Mouse (Mus musculus) gastrocnemius, postnatal 36 days (tissue): ENCODE measurements at regions not wholly inside any gene's neighbourhood (a gene's known extent, or its start where the extent isn't known, plus 50 kb on each side); places are given as distances from the start of the nearest gene placed in this dataset.
"Not testable (repeated sequence)": the region's sequence is repeated elsewhere in the genome, so short reads cannot be mapped to it uniquely, and the experiment has no call there.

Experiments
- DNase-seq, 2 experiments: peaks; one replicate each; pipeline ENCODE4 v3.0.0; 2022
- intact Hi-C: fragments of 180-260 bp; cut with DNase I; formaldehyde crosslinking; loops from one replicate; pipeline ENCODE4 v1.15.1; 2025

GRCm38 (mm10) chr17:69786985-69787384, 181.9 kb upstream of the Dlgap1 start:
- intact Hi-C loops = no loop called here

DNA sequence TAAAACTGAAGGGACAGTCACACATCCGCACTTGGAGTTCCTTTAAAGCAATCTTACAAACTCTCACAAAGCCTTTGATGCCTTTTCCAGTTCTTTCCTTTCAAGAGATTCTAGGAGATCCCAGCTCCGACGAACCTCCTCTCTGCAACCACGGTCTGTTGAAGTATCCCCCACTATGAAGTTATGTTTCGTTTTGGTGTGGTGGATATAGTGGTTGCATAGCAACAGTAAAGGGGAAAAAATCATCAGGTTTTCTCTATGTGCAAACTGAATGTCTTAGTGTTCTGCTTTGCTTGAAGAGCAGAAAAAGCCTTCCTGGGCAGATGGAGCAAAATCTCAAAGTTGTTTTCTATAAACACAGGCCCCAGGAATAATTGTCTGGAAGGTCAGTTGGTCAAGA, 147.4 kb upstream of the Dlgap1 start:
- no peak for DNase-seq
- intact Hi-C loops = no loop called here

More at GRCm38 (mm10) chr17:69786985-69787384, 181.9 kb upstream of the Dlgap1 start:
- no peak for DNase-seq

- intact Hi-C loops = no loop called here
Measured at GRCm38 (mm10) chr17:69821901-69822300, 147.0 kb upstream of the Dlgap1 start.

DNA sequence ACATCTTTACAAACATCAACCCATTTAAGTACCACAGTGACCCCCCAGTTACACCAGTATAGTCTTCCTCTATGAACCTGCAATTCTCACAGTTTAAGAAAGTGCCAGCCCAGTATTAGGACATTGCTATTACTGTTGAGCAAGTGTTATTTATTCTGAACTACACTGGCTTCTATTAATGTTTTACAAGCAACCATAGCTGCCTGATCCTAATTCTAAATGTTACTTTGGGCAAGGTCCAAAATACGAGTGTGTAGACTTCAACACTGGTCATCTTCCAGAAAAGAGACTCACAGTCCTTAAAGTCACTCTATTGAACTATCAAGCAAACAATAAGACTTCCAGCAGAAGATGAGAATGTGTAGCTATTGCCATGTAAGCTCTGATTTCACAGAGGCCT, 146.0 kb upstream of the Dlgap1 start:
- intact Hi-C loops = no loop called here
- no peak for DNase-seq

More at GRCm38 (mm10) chr17:69821901-69822300, 147.0 kb upstream of the Dlgap1 start:
- DNase-seq = no peak

DNA sequence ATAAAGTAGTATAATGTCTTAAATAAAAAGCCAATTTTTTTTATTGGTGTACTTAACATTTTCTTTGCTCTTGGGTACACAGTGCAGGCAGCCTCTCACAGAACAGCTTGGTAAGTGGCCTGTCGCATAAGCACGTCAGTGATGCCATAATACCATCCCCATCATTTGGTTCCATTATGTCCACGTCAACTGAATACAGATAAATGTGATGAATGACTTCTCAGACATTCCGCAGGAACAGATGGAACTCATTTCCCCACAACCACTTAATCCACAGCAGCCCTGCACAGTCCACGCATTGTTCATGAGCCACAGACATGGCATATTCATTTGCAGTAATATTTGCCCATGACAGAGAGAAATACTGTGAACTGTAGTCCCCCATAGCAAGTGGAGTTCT, 127.6 kb upstream of the Dlgap1 start:
- intact Hi-C loops = no loop called here

GRCm38 (mm10) chr17:69848306-69848705, 120.6 kb upstream of the Dlgap1 start:
- peak in 1 of 2 experiments; percentile 6 for DNase-seq
- intact Hi-C loops = no loop called here

More for the DNA sequence above, 127.6 kb upstream of the Dlgap1 start:
- DNase-seq = no peak

- intact Hi-C loops = no loop called here
- no peak for DNase-seq
Measured at GRCm38 (mm10) chr17:69850075-69850474, 118.8 kb upstream of the Dlgap1 start.

GRCm38 (mm10) chr17:69879958-69880357, 88.9 kb upstream of the Dlgap1 start:
- intact Hi-C loops = not testable (repeated sequence)
- DNase-seq = peak in 1 of 2 experiments; percentile 6

GRCm38 (mm10) chr17:69893980-69894379, 74.9 kb upstream of the Dlgap1 start:
- intact Hi-C loops = no loop called here
- DNase-seq = no peak
